Mouse (Mus musculus): ENCODE measurements around the gene Tia1. TPM values are rescaled to one million over a fixed set of nuclear protein-coding genes. Genes with fewer than 3 reads are reported as not detected.
"Not testable (repeated sequence)": the region's sequence is repeated elsewhere in the genome, so short reads cannot be mapped to it uniquely, and the experiment has no call there.

Gene Tia1
- polyA plus RNA-seq, 1 experiment from 2014 or later, result 209 TPM

DNA sequence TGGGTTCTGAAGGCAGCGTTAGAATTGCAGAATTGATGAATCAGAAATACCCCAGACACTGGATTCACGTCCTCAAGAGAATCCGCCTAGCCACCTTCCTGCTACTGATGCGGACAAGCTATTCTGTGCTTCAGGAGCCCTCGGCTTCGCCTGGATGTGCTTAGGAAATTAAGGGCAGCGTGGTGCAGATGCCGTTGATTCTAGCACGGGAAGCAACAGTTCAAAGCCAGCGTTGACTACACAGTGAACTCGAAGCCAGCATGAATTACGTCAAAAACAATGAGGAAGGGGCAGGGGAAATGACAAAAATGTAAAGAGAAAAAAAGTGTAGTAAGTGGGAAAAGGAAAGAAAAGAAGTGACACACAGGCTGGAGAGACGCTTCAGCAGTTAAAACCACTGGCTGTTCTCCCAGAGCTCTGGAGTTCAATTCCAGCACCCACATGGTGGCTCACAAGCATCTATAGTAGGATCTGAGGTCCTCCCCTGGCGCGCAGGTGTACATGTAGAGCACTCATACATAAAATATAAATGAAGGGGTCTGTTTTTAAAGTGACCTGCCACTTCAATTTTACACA lies 33.2 kb upstream of the Tia1 start, which contains the start of gene Snrpg:
Snrpg (plus strand) TSS at position 541 of the 576 bp plus-strand sequence.
- 24% methylated on average over 15 of the region's 15 CpGs for WGBS
- peak within 1 kb of the TSS; percentile 94 for H3K27ac ChIP-seq
- peaks cover 52% of the 10 kb centered on the region for H3K36me3 ChIP-seq
- peak within 1 kb of the TSS; percentile 73 for H3K4me3 ChIP-seq
- peak; percentile 23 for DNase-seq (ENCODE audit: low spot score)
- no peaks in the 10 kb centered on the region for H3K9me3 ChIP-seq
- H3K4me1 ChIP-seq (replicated peaks), result peaks cover 38% of the 10 kb centered on the region
- H3K27me3 ChIP-seq (ENCODE audit: insufficient read depth, poor library complexity, severe bottlenecking), result no peaks in the 10 kb centered on the region

DNA sequence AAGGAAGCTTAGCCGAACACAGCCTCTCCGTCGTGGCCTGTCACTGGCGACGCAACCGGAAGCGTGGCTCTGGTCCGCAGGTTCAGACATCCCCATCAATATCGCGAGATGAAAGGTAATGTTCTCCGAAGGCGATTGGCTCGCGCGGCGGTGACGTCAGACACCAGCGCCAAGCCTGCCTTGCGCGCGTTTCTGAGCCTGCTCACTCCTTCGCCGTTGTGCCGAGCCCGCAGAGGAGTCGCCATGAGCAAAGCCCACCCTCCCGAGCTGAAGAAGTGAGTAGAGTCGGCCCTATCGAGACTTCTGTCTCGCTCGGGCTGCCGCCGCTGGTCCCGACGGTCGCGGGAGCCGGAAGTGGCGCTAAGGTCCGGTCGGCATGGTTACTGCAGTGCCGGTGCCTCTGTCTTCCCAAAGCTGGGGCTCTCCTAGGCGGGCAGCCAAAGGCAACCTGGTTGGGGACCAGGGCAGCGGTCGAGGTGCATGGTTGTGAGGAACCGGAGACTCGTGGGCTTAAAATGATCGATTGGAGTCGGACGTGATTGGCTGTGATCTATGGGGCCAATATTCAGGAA lies 32.6 kb upstream of the Tia1 start:
- Histone ChIP-seq H3K27me3 (ENCODE audit: insufficient read depth, poor library complexity, severe bottlenecking) (no peaks in the 10 kb centered on the region), H3K36me3 (peaks cover 58% of the 10 kb centered on the region), H3K9me3 (no peaks in the 10 kb centered on the region), H3K4me1 (replicated peaks) (peaks cover 32% of the 10 kb centered on the region), H3K27ac (peak overlapping the region; percentile 94), H3K4me3 (peak overlapping the region; percentile 73)
- peak; percentile 97 for DNase-seq (ENCODE audit: low spot score)
- WGBS, result under 1% methylated on average over 50 of the region's 50 CpGs

- peak overlapping the region; percentile 73 for H3K4me3 ChIP-seq
- H3K9me3 ChIP-seq, result no peaks in the 10 kb centered on the region
- H3K4me1 ChIP-seq (replicated peaks), result peaks cover 26% of the 10 kb centered on the region
- no peaks in the 10 kb centered on the region for H3K27me3 ChIP-seq (ENCODE audit: insufficient read depth, poor library complexity, severe bottlenecking)
- WGBS, result 5% methylated on average over 12 of the region's 12 CpGs
- peaks cover 62% of the 10 kb centered on the region for H3K36me3 ChIP-seq
- no peak for DNase-seq (ENCODE audit: low spot score)
- peak overlapping the region; percentile 94 for H3K27ac ChIP-seq
Observed at GRCm38 (mm10) chr6:86371950-86372516, 32.0 kb upstream of the Tia1 start.

GRCm38 (mm10) chr6:86373556-86373955 lies 30.5 kb upstream of the Tia1 start:
- H3K27ac ChIP-seq, result no peak overlapping the region
- H3K36me3 ChIP-seq, result peaks cover 65% of the 10 kb centered on the region
- H3K9me3 ChIP-seq, result no peaks in the 10 kb centered on the region
- WGBS, result 93% methylated on average over 6 of the region's 6 CpGs
- peaks cover 26% of the 10 kb centered on the region for H3K4me1 ChIP-seq (replicated peaks)
- H3K27me3 ChIP-seq (ENCODE audit: insufficient read depth, poor library complexity, severe bottlenecking), result no peaks in the 10 kb centered on the region
- no peak overlapping the region for H3K4me3 ChIP-seq
- no peak for DNase-seq (ENCODE audit: low spot score)

DNA sequence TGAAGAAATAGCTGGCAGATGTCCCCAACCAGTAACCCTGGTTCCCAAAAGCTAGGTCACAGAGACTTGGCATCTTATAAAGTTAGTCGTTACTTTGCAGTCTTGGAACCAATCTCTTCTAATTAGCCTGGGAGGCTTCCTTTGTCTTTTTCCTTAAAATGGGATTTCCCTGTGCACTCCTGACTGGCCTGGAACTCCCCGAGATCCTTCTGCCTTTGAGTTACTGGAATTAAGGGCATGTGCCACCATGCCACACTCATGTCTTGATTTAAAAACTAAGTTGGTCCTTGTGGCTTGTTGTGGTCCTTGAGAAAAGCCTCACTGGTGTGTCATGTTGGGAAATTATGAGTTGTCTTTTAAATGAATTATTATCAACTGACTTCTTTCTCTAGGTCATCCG lies 25.7 kb upstream of the Tia1 start:
- Histone ChIP-seq H3K27ac (no peak overlapping the region), H3K4me1 (replicated peaks) (peaks cover 7% of the 10 kb centered on the region), H3K9me3 (no peaks in the 10 kb centered on the region), H3K36me3 (peaks cover 69% of the 10 kb centered on the region), H3K27me3 (ENCODE audit: insufficient read depth, poor library complexity, severe bottlenecking) (no peaks in the 10 kb centered on the region), H3K4me3 (no peak overlapping the region)
- WGBS, result 93% methylated on average over 3 of the region's 3 CpGs
- DNase-seq (ENCODE audit: low spot score), result no peak

DNA sequence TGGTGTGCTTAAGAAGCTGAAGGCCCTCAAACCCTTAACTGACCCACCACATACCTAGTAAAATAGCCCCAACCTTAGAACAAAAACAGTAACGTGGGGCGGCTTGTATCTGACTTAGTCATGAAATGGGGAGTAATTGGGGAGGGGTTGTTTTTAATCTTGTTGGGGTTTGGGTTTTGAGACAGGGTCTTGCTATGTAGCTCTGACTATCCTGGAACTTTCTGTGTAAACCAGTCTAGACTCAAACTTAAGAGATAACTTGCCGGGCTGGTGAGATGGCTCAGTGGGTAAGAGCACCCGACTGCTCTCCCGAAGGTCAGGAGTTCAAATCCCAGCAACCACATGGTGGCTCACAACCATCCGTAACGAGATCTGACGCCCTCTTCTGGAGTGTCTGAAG lies 23.9 kb upstream of the Tia1 start:
- H3K36me3 ChIP-seq, result peaks cover 61% of the 10 kb centered on the region
- 74% methylated on average over 8 of the region's 8 CpGs for WGBS
- H3K4me1 ChIP-seq (replicated peaks); DNase-seq (ENCODE audit: low spot score); H3K4me3 ChIP-seq; H3K27ac ChIP-seq; H3K27me3 ChIP-seq (ENCODE audit: insufficient read depth, poor library complexity, severe bottlenecking); H3K9me3 ChIP-seq: not testable (repeated sequence)

GRCm38 (mm10) chr6:86382551-86382950 lies 21.5 kb upstream of the Tia1 start:
- Histone ChIP-seq H3K9me3 (no peaks in the 10 kb centered on the region), H3K36me3 (peaks cover 60% of the 10 kb centered on the region), H3K27ac (no peak overlapping the region), H3K4me1 (replicated peaks) (peaks cover 6% of the 10 kb centered on the region), H3K4me3 (no peak overlapping the region), H3K27me3 (ENCODE audit: insufficient read depth, poor library complexity, severe bottlenecking) (no peaks in the 10 kb centered on the region)
- DNase-seq (ENCODE audit: low spot score), result no peak

- H3K27me3 ChIP-seq (ENCODE audit: insufficient read depth, poor library complexity, severe bottlenecking), result no peaks in the 10 kb centered on the region
- no peak overlapping the region for H3K4me3 ChIP-seq
- DNase-seq (ENCODE audit: low spot score), result no peak
- H3K27ac ChIP-seq, result no peak overlapping the region
- no peaks in the 10 kb centered on the region for H3K9me3 ChIP-seq
- H3K4me1 ChIP-seq (replicated peaks), result peaks cover 6% of the 10 kb centered on the region
- peaks cover 60% of the 10 kb centered on the region for H3K36me3 ChIP-seq
- 42% methylated on average over 16 of the region's 16 CpGs for WGBS
Observed at GRCm38 (mm10) chr6:86383370-86383769, 20.6 kb upstream of the Tia1 start.

- Histone ChIP-seq H3K4me1 (replicated peaks) (peaks cover 6% of the 10 kb centered on the region), H3K4me3 (no peak overlapping the region), H3K27ac (no peak overlapping the region), H3K9me3 (no peaks in the 10 kb centered on the region), H3K36me3 (peaks cover 60% of the 10 kb centered on the region), H3K27me3 (ENCODE audit: insufficient read depth, poor library complexity, severe bottlenecking) (no peaks in the 10 kb centered on the region)
- no peak for DNase-seq (ENCODE audit: low spot score)
- WGBS, result 83% methylated on average over 4 of the region's 4 CpGs
Observed at GRCm38 (mm10) chr6:86384692-86385091, 19.3 kb upstream of the Tia1 start.

DNA sequence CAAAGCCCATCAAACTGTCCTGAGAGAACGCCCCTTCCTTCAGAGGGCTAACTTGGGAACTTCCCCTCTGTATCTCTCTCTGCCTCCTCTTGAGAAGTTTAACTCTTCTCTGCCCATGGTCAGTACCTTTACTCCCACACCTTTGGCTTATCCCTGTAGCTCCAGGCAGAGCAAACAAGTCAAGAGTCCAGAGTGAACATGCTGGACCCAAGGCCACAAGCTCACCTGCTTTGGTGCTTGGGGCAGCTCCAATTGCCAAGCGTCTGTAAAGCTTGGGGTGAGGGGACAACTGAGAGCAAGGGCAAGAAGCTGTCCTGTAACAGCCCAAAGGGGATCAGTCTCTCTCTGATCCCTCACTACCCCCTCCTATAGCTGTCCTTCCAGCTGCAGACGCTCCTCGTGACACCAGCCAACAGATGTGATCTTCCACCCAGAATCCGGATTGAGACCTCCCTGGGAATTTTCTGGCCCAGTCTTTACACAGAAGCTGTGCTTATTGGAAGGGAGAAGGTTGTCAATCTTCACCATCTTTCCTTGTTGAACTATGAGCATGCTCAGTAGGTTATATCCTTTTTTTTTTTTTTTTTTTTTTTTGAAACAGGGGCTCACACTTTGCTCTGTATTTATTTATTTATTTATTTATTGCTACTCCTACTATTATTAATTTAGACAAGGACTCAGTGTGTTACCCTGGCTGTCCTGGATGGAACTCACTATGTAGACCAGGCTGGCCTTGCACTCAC lies 18.5 kb upstream of the Tia1 start:
- H3K4me1 ChIP-seq (replicated peaks), result peaks cover 6% of the 10 kb centered on the region
- no peak overlapping the region for H3K4me3 ChIP-seq
- WGBS, result 84% methylated on average over 5 of the region's 5 CpGs
- no peaks in the 10 kb centered on the region for H3K27me3 ChIP-seq (ENCODE audit: insufficient read depth, poor library complexity, severe bottlenecking)
- peaks cover 63% of the 10 kb centered on the region for H3K36me3 ChIP-seq
- H3K27ac ChIP-seq, result no peak overlapping the region
- no peaks in the 10 kb centered on the region for H3K9me3 ChIP-seq
- DNase-seq (ENCODE audit: low spot score), result no peak

DNA sequence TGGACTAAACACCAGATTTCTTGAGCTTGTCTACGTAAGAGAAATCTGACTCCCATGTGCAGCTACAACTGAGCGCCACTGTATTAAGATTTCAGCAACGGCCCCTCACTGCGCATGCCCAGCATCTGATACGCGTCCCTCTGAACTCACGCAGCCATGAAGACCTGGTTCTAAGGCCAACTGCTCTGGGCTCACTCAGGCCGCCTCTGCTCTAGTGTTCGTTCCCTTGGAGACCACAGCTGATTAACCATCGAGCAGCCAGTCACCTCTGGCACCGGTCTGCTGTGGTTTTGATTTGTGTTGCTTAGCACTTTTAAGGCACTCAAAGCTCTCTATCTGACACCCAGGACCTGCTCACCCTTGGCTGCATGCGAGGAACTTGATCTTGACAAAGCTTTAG lies 16.7 kb upstream of the Tia1 start:
- Histone ChIP-seq H3K9me3 (0 out of 2 replicates have a peak, but pooled peaks cover 3% of the 10 kb centered on the region), H3K4me3 (no peak overlapping the region), H3K36me3 (peaks cover 78% of the 10 kb centered on the region), H3K4me1 (replicated peaks) (peaks cover 6% of the 10 kb centered on the region), H3K27me3 (ENCODE audit: insufficient read depth, poor library complexity, severe bottlenecking) (no peaks in the 10 kb centered on the region), H3K27ac (no peak overlapping the region)
- 88% methylated on average over 12 of the region's 12 CpGs for WGBS
- DNase-seq (ENCODE audit: low spot score), result no peak

DNA sequence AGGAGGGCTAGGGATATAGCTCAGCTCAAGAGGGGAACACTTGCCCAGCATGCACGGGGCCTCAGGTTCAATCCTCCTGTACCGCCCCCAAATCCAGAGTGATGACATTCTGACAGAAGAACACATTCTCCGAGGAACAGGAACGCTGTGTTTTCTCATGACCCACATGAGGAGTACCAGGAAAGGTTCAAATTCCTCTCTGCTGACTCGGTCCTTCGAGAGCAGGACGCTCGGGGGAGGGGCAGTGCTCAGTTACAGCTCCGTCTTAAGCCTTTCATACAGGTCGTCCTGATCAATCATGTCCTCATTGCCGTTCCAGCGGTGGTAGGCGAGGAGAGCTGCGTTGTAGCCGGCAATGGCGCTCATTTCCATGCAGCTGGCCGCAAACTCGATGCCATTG lies 15.6 kb upstream of the Tia1 start:
- no peaks in the 10 kb centered on the region for H3K27me3 ChIP-seq (ENCODE audit: insufficient read depth, poor library complexity, severe bottlenecking)
- WGBS, result 86% methylated on average over 18 of the region's 18 CpGs
- H3K9me3 ChIP-seq, result 0 out of 2 replicates have a peak, but pooled peaks cover 3% of the 10 kb centered on the region
- H3K4me3 ChIP-seq, result no peak overlapping the region
- DNase-seq (ENCODE audit: low spot score), result no peak
- no peak overlapping the region for H3K27ac ChIP-seq
- peaks cover 89% of the 10 kb centered on the region for H3K36me3 ChIP-seq
- H3K4me1 ChIP-seq (replicated peaks), result peaks cover 1% of the 10 kb centered on the region

GRCm38 (mm10) chr6:86391326-86391725 lies 12.7 kb upstream of the Tia1 start:
- H3K36me3 ChIP-seq, result peaks cover 86% of the 10 kb centered on the region
- H3K4me1 ChIP-seq (replicated peaks), result peaks cover 21% of the 10 kb centered on the region
- no peaks in the 10 kb centered on the region for H3K27me3 ChIP-seq (ENCODE audit: insufficient read depth, poor library complexity, severe bottlenecking)
- no peak overlapping the region for H3K4me3 ChIP-seq
- H3K27ac ChIP-seq, result no peak overlapping the region
- DNase-seq (ENCODE audit: low spot score), result no peak
- WGBS, result 96% methylated on average over 5 of the region's 5 CpGs
- 0 out of 2 replicates have a peak, but pooled peaks cover 3% of the 10 kb centered on the region for H3K9me3 ChIP-seq
